Mouse (Mus musculus) ovary, adult 18-20 months (tissue): ENCODE results near the gene Ncam1.

Source experiments
- DNase-seq: peaks from one replicate; pipeline ENCODE4 v3.0.0; 2022; ENCODE audit warnings: low spot score, mixed read lengths

Ncam1 gene

DNA sequence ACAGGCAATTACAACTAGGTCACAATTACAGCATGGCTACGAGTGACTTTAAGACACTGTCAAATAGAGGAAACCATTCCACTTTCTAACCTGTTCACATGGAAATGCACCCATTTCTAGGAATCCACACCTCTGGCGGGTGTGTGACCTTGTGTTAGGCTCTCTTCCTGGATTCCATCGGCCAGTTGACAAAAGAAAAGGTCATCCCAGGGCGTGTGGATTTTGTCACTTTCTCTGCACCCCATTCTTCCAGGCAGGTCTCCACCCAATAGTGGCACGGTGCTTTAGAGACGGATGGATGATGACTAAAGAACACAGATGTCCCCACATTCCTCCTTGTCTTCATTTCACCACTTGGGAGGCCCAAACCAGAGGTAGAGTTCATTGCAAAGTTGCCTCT lies 47.3 kb downstream of the Ncam1 start:
- no peak for DNase-seq

- no peak for DNase-seq
These were observed 52.5 kb downstream of the Ncam1 start for GRCm38 (mm10) chr9:49746176-49746575.

GRCm38 (mm10) chr9:49745696-49746095 lies 53.0 kb downstream of the Ncam1 start:
- DNase-seq: no peak

DNA sequence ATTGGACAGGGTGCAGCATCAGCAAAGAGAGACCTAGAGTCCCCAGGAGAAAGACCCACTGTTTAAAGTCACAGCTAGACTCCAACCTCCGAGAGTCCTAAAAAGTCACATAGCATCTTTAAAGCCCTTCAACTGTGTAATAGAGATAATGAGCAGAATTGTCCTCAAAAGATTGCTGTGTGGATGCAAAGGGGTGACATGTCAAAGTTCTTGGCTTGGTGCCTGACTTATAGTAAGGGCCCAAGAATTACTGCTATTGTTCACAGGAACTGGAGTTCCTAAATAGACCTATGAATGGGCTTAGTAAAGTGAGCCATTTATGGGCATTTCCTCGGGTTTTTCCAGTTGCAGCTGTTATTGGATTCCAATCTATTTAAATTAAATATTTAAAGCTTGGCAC lies 54.4 kb downstream of the Ncam1 start:
- DNase-seq: no peak

DNA sequence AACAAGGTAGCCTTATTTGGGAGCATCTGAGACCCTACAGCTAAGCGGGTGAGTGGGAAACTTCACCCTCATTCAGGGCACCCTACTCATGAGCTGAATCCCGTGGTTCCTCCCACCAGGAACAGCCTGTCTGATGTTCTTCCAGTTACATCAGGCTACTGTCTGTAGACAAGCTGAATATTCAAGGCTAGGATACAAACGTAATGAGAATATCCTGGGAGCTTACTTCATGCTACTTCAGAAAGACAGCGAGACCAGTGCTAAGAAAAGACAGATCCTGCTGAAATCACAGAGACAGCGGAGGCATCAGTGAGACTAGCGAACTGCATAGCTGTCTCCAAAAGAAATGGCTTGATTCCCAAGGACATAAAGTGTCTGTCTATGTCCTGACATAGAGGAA lies 58.8 kb downstream of the Ncam1 start:
- no peak for DNase-seq

DNA sequence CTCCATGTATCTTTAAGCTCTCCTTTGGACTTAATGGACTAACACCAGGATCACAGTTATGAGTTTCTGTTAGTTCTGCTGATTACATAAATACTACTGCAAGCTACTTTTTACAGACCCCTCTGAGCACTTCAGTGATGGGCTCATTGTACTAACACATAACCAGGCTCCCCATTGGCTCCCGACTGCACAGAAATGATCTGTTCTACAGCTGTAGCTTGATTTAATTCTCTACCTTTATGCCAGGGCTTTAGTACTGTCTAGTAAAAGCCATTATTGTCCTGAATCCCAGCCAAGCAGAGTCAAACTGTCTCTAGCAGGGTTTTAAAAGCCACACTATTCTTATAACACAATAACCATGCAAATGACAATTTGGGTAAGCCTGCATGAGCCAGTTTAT lies 60.2 kb downstream of the Ncam1 start:
- no peak for DNase-seq

DNA sequence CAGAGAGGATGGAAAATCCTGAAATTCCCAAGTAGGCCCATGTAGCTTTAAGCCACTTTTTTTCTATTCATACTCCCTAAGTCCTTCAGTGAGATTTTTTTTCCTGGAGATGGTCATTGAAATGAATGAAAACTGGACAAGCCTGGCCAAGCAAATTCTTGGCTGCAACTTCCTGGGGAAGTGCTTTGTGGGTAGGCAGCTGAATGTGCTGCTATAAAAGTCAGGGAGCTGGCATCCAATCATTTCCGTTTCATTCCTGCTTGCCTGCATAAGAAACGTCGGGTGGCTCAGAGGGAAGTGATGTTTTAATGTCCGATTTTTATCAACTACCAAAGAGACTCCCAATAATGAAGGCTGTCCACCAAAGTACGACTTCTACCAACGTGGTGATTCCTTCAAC lies 61.6 kb downstream of the Ncam1 start:
- no peak for DNase-seq

- no peak for DNase-seq
These were observed 64.2 kb downstream of the Ncam1 start for GRCm38 (mm10) chr9:49734348-49735007.

- no peak for DNase-seq
These were observed 65.0 kb downstream of the Ncam1 start for GRCm38 (mm10) chr9:49733726-49734125.

GRCm38 (mm10) chr9:49729479-49729878 lies 69.2 kb downstream of the Ncam1 start:
- DNase-seq: no peak

DNA sequence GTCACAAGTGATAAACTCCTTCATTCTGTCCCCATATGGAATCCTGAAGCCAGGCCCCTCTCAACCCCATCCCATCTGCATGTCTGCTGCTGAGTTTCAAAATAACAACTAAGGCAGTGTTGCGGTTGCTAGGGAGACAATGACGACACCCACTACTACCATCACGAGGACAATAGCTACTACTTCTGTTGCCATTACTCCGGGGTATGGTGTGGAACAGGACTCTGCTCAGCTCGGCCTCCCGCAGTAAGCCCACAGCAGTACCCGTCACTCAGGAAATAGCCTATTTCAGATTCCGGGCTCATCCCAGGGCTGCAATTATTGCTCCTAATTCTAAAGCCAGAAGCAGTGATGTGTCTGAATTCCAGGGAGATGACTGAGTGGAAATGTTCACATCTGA lies 70.5 kb downstream of the Ncam1 start:
- DNase-seq: no peak

GRCm38 (mm10) chr9:49722765-49723164 lies 76.0 kb downstream of the Ncam1 start:
- no peak for DNase-seq

DNA sequence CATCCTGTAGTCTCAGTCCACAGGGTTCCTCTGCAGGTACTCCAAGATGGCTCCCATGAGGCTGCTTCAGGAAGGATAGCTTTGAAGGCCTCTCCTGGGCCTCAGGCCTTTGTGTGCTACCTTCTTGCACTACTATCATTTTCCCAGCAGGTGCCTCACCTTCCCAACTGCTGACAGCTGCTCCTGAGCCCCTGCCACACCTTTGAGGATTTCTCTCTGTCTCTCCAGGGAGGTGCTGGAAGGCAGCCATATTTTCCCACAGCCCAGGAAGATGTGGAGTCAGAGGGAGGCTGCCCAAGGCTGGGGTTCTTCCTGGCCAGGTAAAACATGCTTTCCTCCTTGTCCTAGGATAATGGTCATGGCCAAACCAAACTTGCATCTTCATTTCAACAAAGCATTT lies 83.6 kb downstream of the Ncam1 start:
- no peak for DNase-seq

- DNase-seq: no peak
These were observed 84.6 kb downstream of the Ncam1 start for GRCm38 (mm10) chr9:49714091-49714490.

- no peak for DNase-seq
These were observed 91.1 kb downstream of the Ncam1 start for GRCm38 (mm10) chr9:49707646-49708045.

DNA sequence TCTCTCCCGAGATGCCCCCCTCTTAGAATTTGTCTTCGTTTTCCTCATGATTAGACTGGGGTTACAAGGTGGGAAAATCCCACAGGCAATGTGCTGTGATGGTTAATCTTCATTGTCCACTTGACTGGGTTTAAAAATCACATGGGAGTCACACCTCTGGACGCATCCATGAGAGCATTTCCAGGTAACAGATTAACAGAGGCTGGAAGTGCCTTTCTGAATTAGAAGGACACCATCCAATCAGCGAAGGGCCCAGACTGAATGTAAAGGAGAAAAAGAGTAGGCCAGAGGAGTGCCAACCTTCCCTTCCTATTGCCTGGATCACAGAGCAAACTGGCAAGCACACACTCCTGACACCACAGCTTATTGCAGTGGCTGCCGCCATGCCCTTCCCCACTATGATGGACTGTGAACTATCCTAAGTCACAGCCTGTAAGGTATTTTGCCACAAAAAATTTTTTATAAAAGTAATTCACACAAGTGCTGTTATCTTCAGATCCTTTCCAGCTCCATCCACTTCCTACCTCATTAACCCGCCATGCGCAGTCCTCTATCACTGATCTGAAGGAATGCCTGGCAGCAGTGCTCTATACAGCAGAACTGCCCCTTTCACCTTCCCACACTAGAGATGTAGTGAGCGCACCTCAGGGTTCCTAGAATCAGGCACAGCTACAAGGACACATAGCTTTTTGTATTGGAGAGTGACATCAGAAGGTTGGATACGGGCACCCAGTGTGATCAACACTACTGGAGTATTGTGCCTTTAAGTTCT lies 94.3 kb downstream of the Ncam1 start:
- DNase-seq: no peak

- DNase-seq: no peak
These were observed 103.4 kb downstream of the Ncam1 start for GRCm38 (mm10) chr9:49695371-49695770.

GRCm38 (mm10) chr9:49692791-49693190 lies 105.9 kb downstream of the Ncam1 start:
- no peak for DNase-seq

- no peak for DNase-seq
These were observed 107.4 kb downstream of the Ncam1 start for GRCm38 (mm10) chr9:49691344-49691743.

- no peak for DNase-seq
These were observed 115.0 kb downstream of the Ncam1 start for GRCm38 (mm10) chr9:49683566-49684273.

DNA sequence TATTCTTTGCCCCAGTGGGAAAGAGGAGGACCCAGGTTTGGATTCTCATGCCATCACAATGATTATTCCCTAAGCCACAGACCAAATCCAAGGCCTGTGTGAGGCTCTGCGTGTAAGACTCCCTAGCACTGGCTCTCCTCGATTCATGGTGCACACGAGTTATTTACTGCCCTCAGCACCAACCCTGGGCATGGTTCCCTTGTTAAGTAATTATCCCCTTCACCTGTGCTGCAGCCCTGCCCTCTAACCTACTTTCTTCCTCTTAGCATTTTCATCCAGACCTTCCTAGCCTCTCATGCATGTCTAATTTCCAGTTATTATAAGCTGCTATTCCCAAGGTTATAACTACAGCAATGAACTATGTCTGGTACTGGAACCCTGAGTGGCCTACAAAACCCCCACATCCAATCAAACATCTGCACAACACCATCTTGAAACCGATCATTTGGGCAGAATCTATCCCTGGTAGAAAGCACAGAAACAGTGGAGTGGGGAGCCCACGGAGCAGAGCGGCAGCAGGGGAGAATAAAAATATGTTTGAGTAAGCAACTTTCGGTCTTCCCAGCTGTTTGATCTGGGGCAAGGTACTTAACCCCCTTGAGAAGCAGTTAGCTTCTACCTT lies 116.8 kb downstream of the Ncam1 start:
- no peak for DNase-seq

GRCm38 (mm10) chr9:49679270-49679669 lies 119.5 kb downstream of the Ncam1 start:
- no peak for DNase-seq
